Mouse (Mus musculus): ENCODE measurements at regions not wholly inside any gene's neighbourhood (a gene's known extent, or its start where the extent isn't known, plus 50 kb on each side); places are given as distances from the start of the nearest gene placed in this dataset.

GRCm38 (mm10) chr8:35948146-35948545, 182.6 kb downstream of the Gm19410 start:
- TF ChIP-seq CTCF (IDR thresholded peaks at IDR 0.05; ENCODE audit: low read depth) (no peak), EP300 (IDR thresholded peaks at IDR 0.05; ENCODE audit: low read depth) (no peak)

Measured in liver, embryonic 14.5 days (tissue).